Mouse (Mus musculus): ENCODE results near the gene Acap2. TPM values are rescaled to one million over a fixed set of nuclear protein-coding genes. Genes with fewer than 3 reads are reported as not detected.

The Acap2 gene
- total and polyA plus RNA-seq, 3 experiments = 5.4 to 52.9 (median 35.8) TPM

DNA sequence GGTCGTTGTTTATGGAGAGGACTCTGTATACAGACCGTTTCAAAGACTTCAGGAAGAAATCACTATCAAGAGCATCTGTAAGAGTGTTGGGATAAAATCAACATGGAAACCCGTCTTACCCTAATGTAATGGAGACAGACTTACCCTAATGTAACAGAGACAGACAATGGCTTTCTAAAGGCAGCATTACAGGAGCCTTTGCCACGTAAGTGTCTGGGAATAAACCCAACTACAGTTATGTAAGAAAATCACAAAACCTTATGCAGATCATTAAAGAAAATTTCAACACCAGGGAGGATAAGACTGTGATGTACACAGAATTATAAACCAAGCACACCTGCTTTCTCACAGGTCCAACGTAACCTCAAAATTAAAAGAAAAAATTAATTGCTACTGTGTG lies 72.9 kb downstream of the Acap2 start:
- H3K36me3 ChIP-seq (replicated peaks) = peaks cover 60% of the 10 kb centered on the region
- DNase-seq (ENCODE audit: low spot score) = no peak
- TF ChIP-seq GATA2 (IDR thresholded peaks at IDR 0.05; ENCODE audit: borderline replicate concordance, low read depth, low read length) (no peak), GATA1 (IDR thresholded peaks at IDR 0.05; ENCODE audit: borderline replicate concordance, low read length) (no peak), CTCF (IDR thresholded peaks at IDR 0.05; ENCODE audit: low read depth, low read length) (no peak), TAL1 (conservative IDR thresholded peaks at IDR 0.05; ENCODE audit: low read depth, low read length) (no peak), POLR2AphosphoS5 (IDR thresholded peaks at IDR 0.05; ENCODE audit: insufficient replicate concordance, low read depth, low read length) (no peak)

DNA sequence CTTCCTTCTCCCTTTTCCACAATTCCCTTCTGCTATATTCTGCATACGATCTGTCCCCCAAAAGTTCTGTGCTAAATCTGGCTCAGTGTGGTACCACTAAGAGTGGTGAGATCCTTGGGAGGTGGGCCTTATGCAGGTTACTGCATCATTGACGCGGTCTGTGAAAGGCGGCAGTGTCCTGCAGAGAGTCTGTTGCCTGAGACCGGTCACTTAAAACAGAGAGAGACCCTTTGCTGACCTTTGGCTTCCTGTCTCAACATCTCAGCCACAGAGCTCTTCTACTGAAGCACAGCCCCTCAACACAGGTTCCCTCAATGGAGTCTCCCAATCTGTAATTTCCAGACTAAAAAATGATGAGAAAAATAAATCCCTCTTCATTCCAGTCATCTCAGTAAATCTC lies 76.1 kb downstream of the Acap2 start:
- Histone ChIP-seq H3K4me3 (ENCODE audit: low read depth, low read length) (no peak overlapping the region), H3K27me3 (ENCODE audit: insufficient read depth, low read length) (no peaks in the 10 kb centered on the region), H3K9me3 (replicated peaks) (no peaks in the 10 kb centered on the region), H3K4me1 (ENCODE audit: insufficient read depth, low read depth, low read length) (peaks cover 6% of the 10 kb centered on the region), H3K36me3 (replicated peaks) (peaks cover 56% of the 10 kb centered on the region)
- ATAC-seq (ENCODE audit: extremely low read depth, insufficient number of reproducible peaks, low FRiP score, poor library complexity, severe bottlenecking) = no peak
- no peak for DNase-seq (ENCODE audit: low spot score)
- TF ChIP-seq CTCF (IDR thresholded peaks at IDR 0.05; ENCODE audit: low read depth, low read length) = no peak
- TF ChIP-seq GATA1 (IDR thresholded peaks at IDR 0.05; ENCODE audit: borderline replicate concordance, low read length) = no peak
- TF ChIP-seq GATA2 (IDR thresholded peaks at IDR 0.05; ENCODE audit: borderline replicate concordance, low read depth, low read length) = no peak
- TF ChIP-seq POLR2AphosphoS5 (IDR thresholded peaks at IDR 0.05; ENCODE audit: insufficient replicate concordance, low read depth, low read length) = no peak
- TF ChIP-seq TAL1 (conservative IDR thresholded peaks at IDR 0.05; ENCODE audit: low read depth, low read length) = no peak

More for the DNA sequence above, 72.9 kb downstream of the Acap2 start:
- ATAC-seq (ENCODE audit: extremely low read depth, insufficient number of reproducible peaks, low FRiP score, poor library complexity, severe bottlenecking) = no peak
- Histone ChIP-seq H3K9me3 (replicated peaks) (no peaks in the 10 kb centered on the region), H3K27me3 (ENCODE audit: insufficient read depth, low read length) (no peaks in the 10 kb centered on the region), H3K4me1 (ENCODE audit: insufficient read depth, low read depth, low read length) (peaks cover 6% of the 10 kb centered on the region), H3K4me3 (ENCODE audit: low read depth, low read length) (no peak overlapping the region)

DNA sequence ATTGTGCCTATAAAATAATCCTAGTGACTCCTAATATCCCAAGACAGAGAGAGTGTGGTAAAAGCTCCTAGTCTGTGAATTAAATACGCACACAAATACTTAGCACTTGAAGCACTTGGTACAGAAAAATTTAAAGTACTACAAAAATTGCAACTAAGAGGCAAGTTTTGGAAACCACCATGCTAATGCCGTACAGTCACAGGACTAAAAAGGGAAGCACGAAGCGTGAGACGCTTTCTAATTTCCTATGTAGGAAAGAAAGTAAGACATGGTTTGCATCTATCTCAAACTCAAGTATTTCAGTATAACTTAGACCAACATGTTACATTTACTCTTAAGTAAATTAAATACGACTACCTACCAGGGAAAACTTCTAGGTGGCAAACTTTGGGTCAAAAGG lies 79.4 kb downstream of the Acap2 start:
- Histone ChIP-seq H3K4me3 (ENCODE audit: low read depth, low read length) (no peak overlapping the region), H3K4me1 (ENCODE audit: insufficient read depth, low read depth, low read length) (peaks cover 6% of the 10 kb centered on the region), H3K36me3 (replicated peaks) (peaks cover 50% of the 10 kb centered on the region), H3K9me3 (replicated peaks) (no peaks in the 10 kb centered on the region), H3K27me3 (ENCODE audit: insufficient read depth, low read length) (no peaks in the 10 kb centered on the region)
- ATAC-seq (ENCODE audit: extremely low read depth, insufficient number of reproducible peaks, low FRiP score, poor library complexity, severe bottlenecking) = no peak
- no peak for DNase-seq (ENCODE audit: low spot score)
- TF ChIP-seq TAL1 (conservative IDR thresholded peaks at IDR 0.05; ENCODE audit: low read depth, low read length) = no peak
- TF ChIP-seq GATA2 (IDR thresholded peaks at IDR 0.05; ENCODE audit: borderline replicate concordance, low read depth, low read length) = no peak
- TF ChIP-seq GATA1 (IDR thresholded peaks at IDR 0.05; ENCODE audit: borderline replicate concordance, low read length) = no peak
- TF ChIP-seq POLR2AphosphoS5 (IDR thresholded peaks at IDR 0.05; ENCODE audit: insufficient replicate concordance, low read depth, low read length) = no peak
- TF ChIP-seq CTCF (IDR thresholded peaks at IDR 0.05; ENCODE audit: low read depth, low read length) = no peak

DNA sequence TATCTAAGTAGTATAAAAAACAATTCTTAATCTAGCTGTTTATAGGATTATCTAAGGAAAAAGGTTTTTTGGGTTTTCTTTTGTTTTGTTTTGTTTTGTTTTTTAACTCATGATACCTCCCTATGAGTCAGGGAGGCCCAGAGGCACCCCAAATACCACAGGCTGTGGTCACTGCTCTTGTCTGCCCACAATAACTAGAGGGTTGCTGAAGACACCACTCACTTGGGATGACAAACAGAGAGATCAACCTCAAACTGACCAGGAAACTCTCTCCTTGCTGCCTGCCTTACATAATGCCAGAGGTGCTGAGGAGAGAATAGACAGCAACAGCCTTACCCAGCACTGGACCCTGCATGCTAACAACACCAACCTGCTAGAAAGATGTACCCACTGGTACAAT lies 87.4 kb downstream of the Acap2 start:
- no peaks in the 10 kb centered on the region for H3K4me1 ChIP-seq (ENCODE audit: insufficient read depth, low read depth, low read length)
- H3K4me3 ChIP-seq (ENCODE audit: low read depth, low read length) = no peak overlapping the region
- ATAC-seq (ENCODE audit: extremely low read depth, insufficient number of reproducible peaks, low FRiP score, poor library complexity, severe bottlenecking) (no peak), DNase-seq (ENCODE audit: low spot score) (no peak)
- peaks cover 62% of the 10 kb centered on the region for H3K36me3 ChIP-seq (replicated peaks)
- TF ChIP-seq CTCF (IDR thresholded peaks at IDR 0.05; ENCODE audit: low read depth, low read length) (no peak), GATA2 (IDR thresholded peaks at IDR 0.05; ENCODE audit: borderline replicate concordance, low read depth, low read length) (no peak), POLR2AphosphoS5 (IDR thresholded peaks at IDR 0.05; ENCODE audit: insufficient replicate concordance, low read depth, low read length) (no peak)
- no peaks in the 10 kb centered on the region for H3K27me3 ChIP-seq (ENCODE audit: insufficient read depth, low read length)
- H3K9me3 ChIP-seq (replicated peaks) = peaks cover 2% of the 10 kb centered on the region

DNA sequence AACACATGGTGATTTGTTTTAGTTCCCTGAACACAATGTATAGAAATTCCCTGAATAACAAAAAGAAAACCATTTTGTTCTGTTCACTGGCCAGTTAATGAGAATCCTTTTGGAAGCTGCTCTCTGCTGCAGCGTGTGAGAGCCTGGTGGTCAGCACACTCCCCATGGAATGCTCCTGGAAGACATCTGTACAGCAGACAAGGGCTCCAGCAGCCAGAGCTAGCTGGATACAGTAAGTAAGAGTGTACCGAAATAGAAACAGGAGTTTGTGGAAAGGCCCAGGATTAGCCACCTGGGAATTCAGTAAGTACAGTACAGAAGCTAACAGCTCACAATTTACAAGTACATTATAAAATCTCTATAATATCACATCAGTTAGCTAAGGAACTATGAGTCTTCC lies 99.7 kb downstream of the Acap2 start:
- Histone ChIP-seq H3K36me3 (replicated peaks) (peaks cover 54% of the 10 kb centered on the region), H3K27me3 (ENCODE audit: insufficient read depth, low read length) (no peaks in the 10 kb centered on the region), H3K9me3 (replicated peaks) (no peaks in the 10 kb centered on the region), H3K4me3 (ENCODE audit: low read depth, low read length) (no peak overlapping the region), H3K4me1 (ENCODE audit: insufficient read depth, low read depth, low read length) (no peaks in the 10 kb centered on the region)
- TF ChIP-seq GATA2 (IDR thresholded peaks at IDR 0.05; ENCODE audit: borderline replicate concordance, low read depth, low read length) (no peak), TAL1 (conservative IDR thresholded peaks at IDR 0.05; ENCODE audit: low read depth, low read length) (no peak), GATA1 (IDR thresholded peaks at IDR 0.05; ENCODE audit: borderline replicate concordance, low read length) (no peak), CTCF (IDR thresholded peaks at IDR 0.05; ENCODE audit: low read depth, low read length) (no peak), POLR2AphosphoS5 (IDR thresholded peaks at IDR 0.05; ENCODE audit: insufficient replicate concordance, low read depth, low read length) (no peak)
- ATAC-seq (ENCODE audit: extremely low read depth, insufficient number of reproducible peaks, low FRiP score, poor library complexity, severe bottlenecking) (no peak), DNase-seq (ENCODE audit: low spot score) (no peak)

DNA sequence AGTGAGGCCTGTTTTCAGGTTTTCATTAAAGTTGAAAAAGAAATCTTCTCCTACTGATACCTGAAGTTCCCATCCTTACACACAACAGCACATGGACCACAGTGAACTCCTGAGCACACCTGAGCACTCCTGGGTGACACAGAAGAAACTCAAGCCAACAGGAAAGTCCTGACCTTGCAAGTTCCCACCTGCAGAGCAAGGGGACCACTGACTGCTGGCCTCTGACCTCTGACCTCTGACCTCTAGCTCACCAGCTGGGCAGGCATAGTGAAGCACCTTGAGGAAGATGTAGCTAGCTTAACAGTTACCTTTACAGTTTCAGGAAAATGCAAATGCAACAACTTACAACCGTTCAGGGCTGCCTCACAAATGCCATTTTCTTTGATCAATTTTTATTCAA lies 101.1 kb downstream of the Acap2 start:
- DNase-seq (ENCODE audit: low spot score) (no peak), ATAC-seq (ENCODE audit: extremely low read depth, insufficient number of reproducible peaks, low FRiP score, poor library complexity, severe bottlenecking) (no peak)
- Histone ChIP-seq H3K27me3 (ENCODE audit: insufficient read depth, low read length) (no peaks in the 10 kb centered on the region), H3K4me3 (ENCODE audit: low read depth, low read length) (no peak overlapping the region), H3K9me3 (replicated peaks) (no peaks in the 10 kb centered on the region), H3K36me3 (replicated peaks) (peaks cover 53% of the 10 kb centered on the region), H3K4me1 (ENCODE audit: insufficient read depth, low read depth, low read length) (no peaks in the 10 kb centered on the region)
- TF ChIP-seq GATA2 (IDR thresholded peaks at IDR 0.05; ENCODE audit: borderline replicate concordance, low read depth, low read length) (no peak), POLR2AphosphoS5 (IDR thresholded peaks at IDR 0.05; ENCODE audit: insufficient replicate concordance, low read depth, low read length) (no peak), TAL1 (conservative IDR thresholded peaks at IDR 0.05; ENCODE audit: low read depth, low read length) (no peak), CTCF (IDR thresholded peaks at IDR 0.05; ENCODE audit: low read depth, low read length) (no peak), GATA1 (IDR thresholded peaks at IDR 0.05; ENCODE audit: borderline replicate concordance, low read length) (no peak)

Measured in G1E (cell line).